Mouse (Mus musculus): ENCODE results near the gene Cenpk. TPM values are rescaled to one million over a fixed set of nuclear protein-coding genes. Genes with fewer than 3 reads are reported as not detected.
"Not testable (repeated sequence)": the region's sequence is repeated elsewhere in the genome, so short reads cannot be mapped to it uniquely, and the experiment has no call there.

Gene Cenpk
- 10.9 to 20.7 TPM (median 17.3 TPM) in 3 replicates for total RNA-seq (2017)

DNA sequence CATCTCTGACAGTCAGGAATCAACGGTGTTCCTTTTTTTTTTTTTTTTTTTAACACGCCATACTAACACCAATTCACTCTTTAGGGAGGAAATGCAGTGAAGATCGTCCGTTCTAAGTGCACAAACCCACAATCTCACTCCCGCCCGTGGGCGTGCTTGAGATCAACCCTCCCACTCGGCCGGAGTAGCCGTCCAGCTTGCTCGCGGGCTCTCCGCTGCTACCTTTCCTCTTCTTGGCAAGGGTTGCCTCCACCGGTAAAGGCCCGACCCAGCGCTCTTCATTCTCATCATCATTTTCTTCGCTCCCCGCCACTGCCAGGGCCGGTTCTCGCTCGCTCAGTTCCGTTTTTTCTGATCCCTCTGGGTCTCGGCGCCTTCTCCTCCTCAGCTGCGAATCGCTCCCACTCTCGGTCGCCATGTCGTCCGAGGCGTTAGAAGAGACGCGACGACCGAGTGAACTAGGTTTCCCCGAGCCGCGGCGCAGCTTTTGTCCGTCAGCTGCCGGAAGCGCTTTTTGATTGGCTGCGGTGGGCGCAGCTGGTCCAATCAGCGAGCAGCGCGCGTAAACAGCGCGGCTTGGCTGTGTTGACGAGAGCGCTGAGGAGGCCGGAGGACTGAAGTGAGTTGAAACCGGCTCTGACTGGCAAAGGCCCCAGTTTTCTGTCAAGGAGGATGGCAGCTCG, at the start of gene Cenpk, which contains the start of gene Ppwd1:
Gene Cenpk (plus strand): TSS at position 228 of the 683 bp plus-strand sequence.
Gene Ppwd1 (minus strand): TSS at position 460 of the 683 bp plus-strand sequence.
- peak; percentile 99 for ATAC-seq (replicated peaks; ENCODE audit: insufficient number of reproducible peaks, low FRiP score, low TSS enrichment, poor library complexity, severe bottlenecking)

DNA sequence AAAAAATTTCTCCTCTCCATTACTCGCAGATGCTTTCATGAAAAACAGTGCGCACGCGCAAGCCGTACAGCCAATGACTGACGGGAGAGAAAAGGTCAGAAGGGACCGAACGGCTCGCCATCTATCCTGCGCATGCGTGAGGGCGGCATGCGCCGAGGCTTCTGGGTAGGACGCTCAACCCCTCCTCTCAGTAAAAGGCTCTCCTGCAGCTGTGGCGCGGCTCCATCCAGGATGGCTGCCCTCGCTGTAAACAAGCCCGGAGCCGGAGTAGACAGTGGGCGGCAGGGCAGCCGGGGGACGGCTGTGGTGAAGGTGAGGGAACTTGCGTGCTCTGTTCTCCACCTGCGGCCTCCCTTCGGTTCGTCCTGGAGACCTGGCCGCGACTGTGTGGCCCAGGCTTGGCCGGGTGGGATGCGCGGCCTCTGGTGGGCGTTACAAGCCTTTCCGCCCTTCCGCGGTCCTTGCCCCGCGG, 49.7 kb upstream of the Cenpk start, which contains the start of gene Trim23:
Gene Trim23 (plus strand): TSS at position 148 of the 472 bp plus-strand sequence.
- ATAC-seq (replicated peaks; ENCODE audit: insufficient number of reproducible peaks, low FRiP score, low TSS enrichment, poor library complexity, severe bottlenecking), result peak; percentile 98

- ATAC-seq (replicated peaks; ENCODE audit: insufficient number of reproducible peaks, low FRiP score, low TSS enrichment, poor library complexity, severe bottlenecking), result no peak
Measured at GRCm38 (mm10) chr13:104179176-104179888, 49.1 kb upstream of the Cenpk start.

DNA sequence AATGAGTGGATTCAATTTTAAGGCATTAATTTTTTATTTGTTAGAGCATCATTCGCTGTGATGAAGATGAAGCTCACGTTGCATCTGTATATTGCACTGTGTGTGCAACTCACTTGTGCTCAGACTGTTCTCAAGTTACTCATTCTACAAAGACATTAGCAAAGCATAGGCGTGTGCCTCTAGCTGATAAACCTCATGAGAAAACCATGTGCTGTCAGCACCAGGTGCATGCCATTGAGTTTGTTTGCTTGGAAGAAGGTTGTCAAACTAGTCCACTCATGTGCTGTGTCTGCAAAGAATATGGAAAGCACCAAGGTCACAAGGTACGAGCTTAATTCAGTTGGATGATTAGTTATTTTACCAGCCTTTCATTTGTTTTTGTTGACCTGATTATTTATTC, 41.1 kb upstream of the Cenpk start:
- no peak for ATAC-seq (replicated peaks; ENCODE audit: insufficient number of reproducible peaks, low FRiP score, low TSS enrichment, poor library complexity, severe bottlenecking)

GRCm38 (mm10) chr13:104195891-104196290, 32.5 kb upstream of the Cenpk start:
- not testable (repeated sequence) for ATAC-seq (replicated peaks; ENCODE audit: insufficient number of reproducible peaks, low FRiP score, low TSS enrichment, poor library complexity, severe bottlenecking)

DNA sequence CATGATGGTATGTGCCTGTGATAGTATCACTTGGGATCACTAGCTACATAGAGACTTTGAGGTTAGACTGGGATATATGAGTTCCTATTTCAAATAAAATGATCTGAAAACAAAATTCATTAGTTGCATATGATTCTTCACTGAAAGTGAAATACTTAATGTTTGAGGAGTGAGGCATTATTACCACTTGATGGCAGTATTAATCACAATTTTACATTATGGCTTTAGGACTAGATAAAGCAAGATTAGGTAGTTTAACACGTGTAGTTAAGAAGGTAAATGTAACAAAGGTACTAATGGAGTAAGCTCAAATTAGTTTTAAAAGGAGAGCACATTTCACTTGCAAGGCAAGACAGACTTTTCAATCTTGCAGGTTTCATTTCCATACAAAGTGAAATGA, 24.1 kb upstream of the Cenpk start:
- no peak for ATAC-seq (replicated peaks; ENCODE audit: insufficient number of reproducible peaks, low FRiP score, low TSS enrichment, poor library complexity, severe bottlenecking)

DNA sequence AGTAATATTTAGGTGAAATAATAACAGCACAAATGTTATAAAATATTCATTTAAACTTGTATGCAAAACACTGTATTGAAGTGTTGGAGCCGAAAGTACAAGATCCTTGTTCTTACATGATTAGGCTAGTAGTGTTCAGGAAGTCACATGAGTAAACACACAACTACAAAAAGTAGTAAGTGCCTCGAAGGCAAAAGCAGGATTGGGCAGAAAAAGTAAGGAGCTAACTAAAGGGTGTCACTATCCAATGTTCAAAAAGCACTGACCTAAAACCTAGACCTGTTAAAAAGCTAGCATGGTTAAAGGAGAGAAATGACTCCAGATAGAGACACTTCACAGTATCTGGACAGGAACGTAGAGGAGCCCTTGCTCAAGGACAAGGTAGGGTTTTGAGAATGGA, 933 bp upstream of the Cenpk start:
- no peak for ATAC-seq (replicated peaks; ENCODE audit: insufficient number of reproducible peaks, low FRiP score, low TSS enrichment, poor library complexity, severe bottlenecking)

- no peak for ATAC-seq (replicated peaks; ENCODE audit: insufficient number of reproducible peaks, low FRiP score, low TSS enrichment, poor library complexity, severe bottlenecking)
Measured at GRCm38 (mm10) chr13:104229181-104229580, 770 bp downstream of the Cenpk start.

- 0 out of 2 replicates have a peak, but pooled peaks have one; percentile 40 for ATAC-seq (replicated peaks; ENCODE audit: insufficient number of reproducible peaks, low FRiP score, low TSS enrichment, poor library complexity, severe bottlenecking)
Measured at GRCm38 (mm10) chr13:104258997-104259396, 30.6 kb downstream of the Cenpk start.

GRCm38 (mm10) chr13:104285031-104285431, 56.6 kb downstream of the Cenpk start:
- ATAC-seq (replicated peaks; ENCODE audit: insufficient number of reproducible peaks, low FRiP score, low TSS enrichment, poor library complexity, severe bottlenecking), result no peak

DNA sequence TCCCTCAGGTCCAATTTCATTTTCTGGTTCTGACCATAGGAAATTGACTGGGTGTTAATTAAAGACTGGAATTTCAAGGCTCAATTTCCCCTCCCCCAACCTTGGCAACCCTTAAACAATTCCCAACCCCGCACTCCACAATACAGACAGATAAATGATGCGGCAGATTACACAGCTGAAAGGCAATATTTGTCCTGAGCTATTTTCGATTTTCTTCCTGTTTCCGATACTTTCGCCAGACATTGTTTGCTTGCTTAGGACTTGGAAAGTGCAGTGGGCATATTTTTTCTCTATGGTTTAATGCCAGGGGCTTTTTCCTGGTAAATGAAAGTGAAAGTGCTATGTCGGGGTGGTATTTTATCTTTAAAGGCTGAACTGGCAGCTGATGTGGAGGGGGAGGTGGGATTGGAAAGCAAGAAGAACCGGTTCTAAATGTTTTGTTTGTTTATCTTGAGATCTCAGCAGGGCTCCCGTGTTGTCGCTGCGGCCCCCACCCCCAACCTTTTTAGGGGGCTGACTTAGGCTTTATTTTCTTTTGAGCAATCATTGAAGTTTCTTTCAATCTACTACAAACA, 57.4 kb downstream of the Cenpk start:
- no peak for ATAC-seq (replicated peaks; ENCODE audit: insufficient number of reproducible peaks, low FRiP score, low TSS enrichment, poor library complexity, severe bottlenecking)

DNA sequence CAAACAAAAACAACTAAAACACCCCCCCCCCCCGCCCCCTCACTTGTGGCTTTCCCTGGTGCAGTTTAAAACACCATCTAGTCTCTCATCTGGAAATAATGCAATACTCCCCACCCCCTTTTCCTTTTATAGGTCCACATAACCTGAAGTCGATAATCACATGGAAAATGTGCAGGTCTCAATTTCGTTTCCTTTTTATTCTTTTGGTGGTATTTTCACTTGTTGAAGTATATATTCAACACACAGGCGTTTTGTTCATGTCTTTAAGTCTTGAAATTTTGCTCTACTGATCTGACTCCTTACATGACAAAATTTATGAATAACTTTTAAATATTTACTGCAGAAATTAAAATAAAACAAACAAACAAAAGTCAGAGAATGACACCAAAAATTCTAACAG, 57.9 kb downstream of the Cenpk start:
- no peak for ATAC-seq (replicated peaks; ENCODE audit: insufficient number of reproducible peaks, low FRiP score, low TSS enrichment, poor library complexity, severe bottlenecking)

DNA sequence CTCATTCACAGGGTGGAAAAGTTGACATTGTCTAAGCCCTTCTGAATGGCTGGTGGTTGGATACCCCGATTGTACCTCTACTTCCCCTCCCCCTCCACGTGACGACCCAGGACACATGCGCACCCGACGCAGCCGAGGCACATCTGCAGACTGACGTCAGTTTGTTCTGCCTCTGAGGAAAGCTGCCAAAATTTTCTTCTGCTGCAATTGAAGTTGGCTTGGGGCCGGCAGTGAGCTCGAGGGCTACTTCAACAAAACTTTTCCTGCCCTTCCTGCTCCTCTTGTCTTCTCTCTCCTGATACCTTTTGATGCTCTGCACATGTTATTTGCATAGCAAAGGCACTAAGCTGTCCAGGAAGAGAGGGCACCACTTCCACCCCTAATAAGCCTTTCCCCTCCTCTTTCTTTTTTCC, 58.5 kb downstream of the Cenpk start:
- ATAC-seq (replicated peaks; ENCODE audit: insufficient number of reproducible peaks, low FRiP score, low TSS enrichment, poor library complexity, severe bottlenecking), result peak; percentile 97

DNA sequence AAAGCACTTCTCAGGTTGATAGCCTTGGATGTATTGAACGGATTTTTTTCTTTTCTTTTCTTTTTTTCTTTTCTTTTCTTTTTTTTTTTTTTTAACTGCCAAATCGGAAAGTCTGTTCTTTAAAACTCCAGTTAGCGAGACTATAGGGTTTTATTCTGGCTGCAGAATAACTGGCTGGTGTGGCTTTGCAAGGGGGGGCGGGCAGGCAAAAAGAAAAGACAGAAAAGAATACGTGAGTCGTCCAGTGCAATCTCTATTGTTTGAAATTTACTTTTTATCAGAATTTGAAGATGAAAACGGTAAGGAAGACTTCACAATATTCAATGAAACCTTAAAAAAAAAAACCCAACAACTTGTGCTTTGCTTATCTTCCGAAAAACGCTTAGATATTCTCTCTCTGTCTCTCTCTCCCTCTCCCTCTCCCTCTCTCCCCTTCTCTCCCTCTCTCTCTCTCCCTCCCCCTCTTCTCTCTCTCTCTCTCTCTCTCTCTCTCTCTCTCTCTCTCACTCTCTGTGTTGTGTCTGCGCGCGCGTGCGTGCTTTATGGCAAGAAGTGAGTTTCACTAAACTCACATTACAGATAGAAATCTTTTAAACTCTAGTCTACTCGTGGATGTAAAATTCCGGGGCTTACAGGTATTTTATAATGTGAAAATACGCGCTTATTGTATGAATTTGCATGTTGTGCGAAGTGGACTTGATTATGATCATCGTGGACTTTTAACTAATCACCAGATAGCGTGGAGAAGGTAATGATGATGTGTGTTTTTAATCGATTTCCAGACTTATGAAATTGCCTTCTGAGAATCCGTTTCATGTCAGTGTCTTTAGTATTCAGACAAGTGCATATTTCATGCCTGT, 59.2 kb downstream of the Cenpk start, which contains the start of gene Adamts6:
Gene Adamts6 (plus strand): TSS at position 470 of the 860 bp plus-strand sequence.
- no peak for ATAC-seq (replicated peaks; ENCODE audit: insufficient number of reproducible peaks, low FRiP score, low TSS enrichment, poor library complexity, severe bottlenecking)

DNA sequence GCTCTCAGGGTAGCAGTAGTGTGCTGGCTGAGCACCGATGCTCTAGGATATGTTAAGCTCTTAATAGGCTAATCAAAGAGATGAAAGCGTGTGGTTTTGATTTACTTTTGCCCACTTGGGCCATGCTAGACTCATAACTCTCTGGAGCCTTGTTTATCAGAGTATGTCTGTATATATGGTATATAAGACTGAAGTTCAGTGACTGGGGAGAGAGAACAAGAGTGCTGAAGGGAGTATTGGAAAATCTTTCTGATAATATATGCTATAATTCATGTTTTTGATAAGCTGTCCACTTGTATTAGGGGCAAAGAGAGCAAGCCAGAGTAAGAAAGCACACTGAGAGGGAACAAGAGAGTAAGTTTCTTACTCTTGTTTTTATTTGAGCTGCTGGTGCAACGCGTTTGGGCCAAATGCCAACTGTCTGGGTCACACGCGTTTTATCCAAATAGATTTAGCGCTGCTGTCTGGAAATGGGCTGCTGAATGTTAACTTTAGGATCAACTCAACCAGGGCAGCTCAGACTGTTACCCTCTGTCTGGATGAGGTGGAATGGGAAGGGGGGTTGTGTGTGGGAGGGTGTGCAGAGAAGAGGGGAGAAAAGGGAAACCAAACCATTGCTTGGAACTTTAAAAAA, 59.9 kb downstream of the Cenpk start:
- no peak for ATAC-seq (replicated peaks; ENCODE audit: insufficient number of reproducible peaks, low FRiP score, low TSS enrichment, poor library complexity, severe bottlenecking)

DNA sequence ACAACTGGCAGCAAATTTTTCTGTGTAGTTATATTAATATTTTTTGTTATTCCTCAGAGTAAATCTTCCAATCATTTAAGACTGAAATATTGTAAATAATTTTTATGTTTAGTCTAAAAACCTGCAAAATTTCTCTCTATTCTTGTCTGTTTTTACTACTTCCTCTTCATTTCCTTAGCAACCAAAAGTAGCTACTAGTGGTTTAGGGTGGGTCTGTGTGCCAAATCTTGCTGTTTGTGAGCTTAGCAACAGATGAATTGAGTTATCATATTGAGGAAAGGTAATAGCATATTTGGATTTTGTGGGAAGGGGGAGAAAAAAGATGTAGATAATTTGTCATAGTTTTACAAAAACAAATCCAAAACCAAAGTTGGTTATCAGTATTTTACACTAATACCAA, 60.8 kb downstream of the Cenpk start:
- ATAC-seq (replicated peaks; ENCODE audit: insufficient number of reproducible peaks, low FRiP score, low TSS enrichment, poor library complexity, severe bottlenecking), result no peak

DNA sequence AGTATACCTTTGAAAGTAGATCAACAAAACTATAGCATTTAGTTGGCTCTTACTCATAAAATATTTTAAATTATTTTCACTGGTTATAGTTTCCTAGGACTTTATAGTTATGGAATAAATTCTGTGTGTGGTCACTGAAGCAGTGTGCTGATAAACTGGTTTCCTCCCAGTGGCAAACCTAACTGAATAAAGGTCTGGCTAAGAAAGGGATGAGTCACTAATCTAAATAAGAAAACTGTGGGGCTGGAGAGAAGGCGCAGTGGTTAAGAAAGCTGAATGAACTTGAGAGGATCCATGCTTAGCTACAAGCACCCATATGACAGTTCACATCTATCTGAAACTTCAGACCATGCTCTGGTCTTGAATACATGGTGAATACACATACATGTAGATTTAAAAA, 67.1 kb downstream of the Cenpk start:
- no peak for ATAC-seq (replicated peaks; ENCODE audit: insufficient number of reproducible peaks, low FRiP score, low TSS enrichment, poor library complexity, severe bottlenecking)
